Mouse (Mus musculus): Measurements from ENCODE around the gene Prkacb.
"Not testable (repeated sequence)": the region's sequence is repeated elsewhere in the genome, so short reads cannot be mapped to it uniquely, and the experiment has no call there.

Prkacb gene

GRCm38 (mm10) chr3:146778451-146778850, 34.3 kb downstream of the Prkacb start:
- DNase-seq = no peak

GRCm38 (mm10) chr3:146776711-146777110, 36.1 kb downstream of the Prkacb start:
- no peak for DNase-seq

GRCm38 (mm10) chr3:146770853-146771252, 41.9 kb downstream of the Prkacb start:
- DNase-seq = no peak

- peak; percentile 56 for DNase-seq
These were observed 42.7 kb downstream of the Prkacb start for GRCm38 (mm10) chr3:146769940-146770659.

GRCm38 (mm10) chr3:146769569-146769939, 43.2 kb downstream of the Prkacb start:
- no peak for DNase-seq

GRCm38 (mm10) chr3:146768921-146769320, 43.9 kb downstream of the Prkacb start:
- peak; percentile 26 for DNase-seq

- DNase-seq = no peak
These were observed 44.4 kb downstream of the Prkacb start for GRCm38 (mm10) chr3:146768360-146768759.

- DNase-seq = peak; percentile 47
These were observed 46.0 kb downstream of the Prkacb start for GRCm38 (mm10) chr3:146766701-146767181.

GRCm38 (mm10) chr3:146766071-146766605, 46.7 kb downstream of the Prkacb start:
- DNase-seq = no peak

- DNase-seq = no peak
These were observed 47.8 kb downstream of the Prkacb start for GRCm38 (mm10) chr3:146764871-146765529.

- DNase-seq = not testable (repeated sequence)
These were observed 49.7 kb downstream of the Prkacb start for GRCm38 (mm10) chr3:146763054-146763453.

GRCm38 (mm10) chr3:146761276-146761675, 51.5 kb downstream of the Prkacb start:
- no peak for DNase-seq

GRCm38 (mm10) chr3:146757970-146758960, 54.5 kb downstream of the Prkacb start:
- no peak for DNase-seq

- DNase-seq = no peak
These were observed 58.5 kb downstream of the Prkacb start for GRCm38 (mm10) chr3:146754270-146754669.

- no peak for DNase-seq
These were observed 71.1 kb downstream of the Prkacb start for GRCm38 (mm10) chr3:146741564-146742202.

- DNase-seq = no peak
These were observed 71.6 kb downstream of the Prkacb start for GRCm38 (mm10) chr3:146741158-146741557.

GRCm38 (mm10) chr3:146736186-146736585, 76.6 kb downstream of the Prkacb start:
- DNase-seq = not testable (repeated sequence)

- no peak for DNase-seq
These were observed 77.1 kb downstream of the Prkacb start for GRCm38 (mm10) chr3:146735657-146736056.

GRCm38 (mm10) chr3:146734907-146735629, 77.7 kb downstream of the Prkacb start:
- no peak for DNase-seq

- DNase-seq = no peak
These were observed 81.3 kb downstream of the Prkacb start for GRCm38 (mm10) chr3:146731499-146731898.

- no peak for DNase-seq
These were observed 89.8 kb downstream of the Prkacb start for GRCm38 (mm10) chr3:146723037-146723436.

- no peak for DNase-seq
These were observed 93.1 kb downstream of the Prkacb start for GRCm38 (mm10) chr3:146719696-146720095.
